Mouse (Mus musculus): Measurements from ENCODE around the gene Adamts8. TPM values are rescaled to one million over a fixed set of nuclear protein-coding genes. Genes with fewer than 3 reads are reported as not detected.
A peak's percentile ranks its signal among the peaks of the same experiment; 100 is the strongest.

Gene Adamts8
- total and polyA plus RNA-seq, 3 experiments = not detected

- DNase-seq (ENCODE audit: low read depth, low spot score) = no peak
- H3K9me3 ChIP-seq (replicated peaks; ENCODE audit: insufficient read depth, low read length) = no peaks in the 10 kb centered on the region
- no peaks in the 10 kb centered on the region for H3K36me3 ChIP-seq (ENCODE audit: control insufficient read depth in 1 of 2, insufficient read depth in 2 of 2, low read length in 2 of 2)
- no peaks in the 10 kb centered on the region for H3K79me2 ChIP-seq (ENCODE audit: control insufficient read depth, insufficient read depth, low read length, poor library complexity)
- no peak overlapping the region for H3K9ac ChIP-seq (ENCODE audit: control insufficient read depth, low read depth, low read length, poor library complexity, severe bottlenecking)
- H3K27ac ChIP-seq (ENCODE audit: control insufficient read depth, low read depth, low read length) = no peak overlapping the region
- H3K4me3 ChIP-seq (ENCODE audit: control insufficient read depth in 1 of 2, insufficient read depth in 1 of 2, low read depth in 2 of 2, low read length in 2 of 2) = no peak overlapping the region
- TF ChIP-seq POLR2A (IDR thresholded peaks at IDR 0.05; ENCODE audit: control insufficient read depth in 1 of 2, insufficient read depth in 1 of 2, low read depth in 1 of 2, low read length in 2 of 2, poor library complexity in 1 of 2) (no peak), ZNF384 (IDR thresholded peaks at IDR 0.05; ENCODE audit: low read depth, low read length) (no peak), USF2 (IDR thresholded peaks at IDR 0.05; ENCODE audit: borderline replicate concordance in 1 of 2, insufficient read depth in 1 of 2, low read depth in 1 of 2, low read length in 2 of 2) (no peak), CHD2 (IDR thresholded peaks at IDR 0.05; ENCODE audit: low read length) (no peak), ZKSCAN1 (IDR thresholded peaks at IDR 0.05; ENCODE audit: low read depth, low read length) (no peak), HCFC1 (IDR thresholded peaks at IDR 0.05; ENCODE audit: low read depth, low read length) (no peak), ELF1 (IDR thresholded peaks at IDR 0.05; ENCODE audit: low read depth, low read length) (no peak), ETS1 (IDR thresholded peaks at IDR 0.05; ENCODE audit: low read depth, low read length) (no peak), CHD1 (IDR thresholded peaks at IDR 0.05; ENCODE audit: low read depth, low read length) (no peak)
- no peaks in the 10 kb centered on the region for H3K4me1 ChIP-seq (ENCODE audit: control insufficient read depth in 1 of 2, insufficient read depth in 2 of 2, low read length in 2 of 2)
- no peaks in the 10 kb centered on the region; a peak in 1 of 4 replicates for H3K27me3 ChIP-seq (ENCODE audit: control insufficient read depth in 1 of 2, insufficient read depth in 2 of 2, low read length in 2 of 2)
Measured at GRCm38 (mm10) chr9:31002528-31002927, 60.2 kb downstream of the Adamts8 start.

GRCm38 (mm10) chr9:31009334-31009733 is 67.0 kb downstream of the Adamts8 start:
- TF ChIP-seq USF2 (IDR thresholded peaks at IDR 0.05; ENCODE audit: borderline replicate concordance in 1 of 2, insufficient read depth in 1 of 2, low read depth in 1 of 2, low read length in 2 of 2) (no peak), GATA1 (IDR thresholded peaks at IDR 0.05; ENCODE audit: low read depth, low read length) (no peak), ETS1 (IDR thresholded peaks at IDR 0.05; ENCODE audit: low read depth, low read length) (0 out of 2 replicates have a peak, but pooled peaks have one; percentile 21), SMC3 (IDR thresholded peaks at IDR 0.05; ENCODE audit: low read depth, low read length) (no peak), MEF2A (IDR thresholded peaks at IDR 0.05; ENCODE audit: extremely low read depth, insufficient replicate concordance, low read depth, low read length, poor library complexity, severe bottlenecking) (peak; percentile 66; the same call in 1 of the 2 replicates), CTCF (IDR thresholded peaks at IDR 0.05 in 2 of 3, conservative IDR thresholded peaks at IDR 0.05 in 1 of 3; ENCODE audit: control insufficient read depth in 1 of 3, insufficient read depth in 1 of 3, low read depth in 2 of 3, low read length in 3 of 3, poor library complexity in 1 of 3, severe bottlenecking in 1 of 3) (no peak)
- Histone ChIP-seq H3K4me1 (ENCODE audit: control insufficient read depth in 1 of 2, insufficient read depth in 2 of 2, low read length in 2 of 2) (peaks cover 0 to 2% of the 10 kb centered on the region in 2 experiments; a peak in 1 of 4 replicates), H3K79me2 (ENCODE audit: control insufficient read depth, insufficient read depth, low read length, poor library complexity) (no peaks in the 10 kb centered on the region), H3K9me3 (replicated peaks; ENCODE audit: insufficient read depth, low read length) (no peaks in the 10 kb centered on the region), H3K27ac (ENCODE audit: control insufficient read depth, low read depth, low read length) (no peak overlapping the region), H3K27me3 (ENCODE audit: control insufficient read depth in 1 of 2, insufficient read depth in 2 of 2, low read length in 2 of 2) (peaks cover 0 to 2% of the 10 kb centered on the region in 2 experiments; a peak in 2 of 4 replicates), H3K4me3 (ENCODE audit: control insufficient read depth in 1 of 2, insufficient read depth in 1 of 2, low read depth in 2 of 2, low read length in 2 of 2) (no peak overlapping the region; a peak in 1 of 4 replicates), H3K36me3 (ENCODE audit: control insufficient read depth in 1 of 2, insufficient read depth in 2 of 2, low read length in 2 of 2) (no peaks in the 10 kb centered on the region; a peak in 1 of 4 replicates), H3K9ac (ENCODE audit: control insufficient read depth, low read depth, low read length, poor library complexity, severe bottlenecking) (no peak overlapping the region)
- peak; percentile 19 for DNase-seq (ENCODE audit: low read depth, low spot score)

- Histone ChIP-seq H3K4me3 (ENCODE audit: control insufficient read depth in 1 of 2, insufficient read depth in 1 of 2, low read depth in 2 of 2, low read length in 2 of 2) (no peak overlapping the region), H3K9me3 (replicated peaks; ENCODE audit: insufficient read depth, low read length) (no peaks in the 10 kb centered on the region), H3K4me1 (ENCODE audit: control insufficient read depth in 1 of 2, insufficient read depth in 2 of 2, low read length in 2 of 2) (peaks cover 0 to 2% of the 10 kb centered on the region in 2 experiments; a peak in 1 of 4 replicates), H3K27me3 (ENCODE audit: control insufficient read depth in 1 of 2, insufficient read depth in 2 of 2, low read length in 2 of 2) (peaks cover 0 to 2% of the 10 kb centered on the region in 2 experiments; a peak in 2 of 4 replicates), H3K36me3 (ENCODE audit: control insufficient read depth in 1 of 2, insufficient read depth in 2 of 2, low read length in 2 of 2) (no peaks in the 10 kb centered on the region; a peak in 1 of 4 replicates), H3K9ac (ENCODE audit: control insufficient read depth, low read depth, low read length, poor library complexity, severe bottlenecking) (no peak overlapping the region), H3K27ac (ENCODE audit: control insufficient read depth, low read depth, low read length) (no peak overlapping the region), H3K79me2 (ENCODE audit: control insufficient read depth, insufficient read depth, low read length, poor library complexity) (no peaks in the 10 kb centered on the region)
- TF ChIP-seq MYC (IDR thresholded peaks at IDR 0.05; ENCODE audit: low read depth, low read length) (no peak), CHD2 (IDR thresholded peaks at IDR 0.05; ENCODE audit: low read length) (no peak), ZKSCAN1 (IDR thresholded peaks at IDR 0.05; ENCODE audit: low read depth, low read length) (no peak), MAFK (IDR thresholded peaks at IDR 0.05; ENCODE audit: borderline replicate concordance, low read depth, low read length) (no peak), SIN3A (IDR thresholded peaks at IDR 0.05; ENCODE audit: low read length) (no peak), KAT2A (conservative IDR thresholded peaks at IDR 0.05; ENCODE audit: low read depth, low read length) (no peak), USF2 (IDR thresholded peaks at IDR 0.05; ENCODE audit: borderline replicate concordance in 1 of 2, insufficient read depth in 1 of 2, low read depth in 1 of 2, low read length in 2 of 2) (no peak), GABPA (IDR thresholded peaks at IDR 0.05; ENCODE audit: low read depth, low read length) (no peak), HCFC1 (IDR thresholded peaks at IDR 0.05; ENCODE audit: low read depth, low read length) (no peak), USF1 (IDR thresholded peaks at IDR 0.05; ENCODE audit: low read depth, low read length) (no peak), CHD1 (IDR thresholded peaks at IDR 0.05; ENCODE audit: low read depth, low read length) (no peak)
- no peak for DNase-seq (ENCODE audit: low read depth, low spot score)
Measured at GRCm38 (mm10) chr9:31010040-31010439, 67.7 kb downstream of the Adamts8 start.
